Mouse (Mus musculus): ENCODE measurements around the gene Klhl11.

Klhl11 gene

DNA sequence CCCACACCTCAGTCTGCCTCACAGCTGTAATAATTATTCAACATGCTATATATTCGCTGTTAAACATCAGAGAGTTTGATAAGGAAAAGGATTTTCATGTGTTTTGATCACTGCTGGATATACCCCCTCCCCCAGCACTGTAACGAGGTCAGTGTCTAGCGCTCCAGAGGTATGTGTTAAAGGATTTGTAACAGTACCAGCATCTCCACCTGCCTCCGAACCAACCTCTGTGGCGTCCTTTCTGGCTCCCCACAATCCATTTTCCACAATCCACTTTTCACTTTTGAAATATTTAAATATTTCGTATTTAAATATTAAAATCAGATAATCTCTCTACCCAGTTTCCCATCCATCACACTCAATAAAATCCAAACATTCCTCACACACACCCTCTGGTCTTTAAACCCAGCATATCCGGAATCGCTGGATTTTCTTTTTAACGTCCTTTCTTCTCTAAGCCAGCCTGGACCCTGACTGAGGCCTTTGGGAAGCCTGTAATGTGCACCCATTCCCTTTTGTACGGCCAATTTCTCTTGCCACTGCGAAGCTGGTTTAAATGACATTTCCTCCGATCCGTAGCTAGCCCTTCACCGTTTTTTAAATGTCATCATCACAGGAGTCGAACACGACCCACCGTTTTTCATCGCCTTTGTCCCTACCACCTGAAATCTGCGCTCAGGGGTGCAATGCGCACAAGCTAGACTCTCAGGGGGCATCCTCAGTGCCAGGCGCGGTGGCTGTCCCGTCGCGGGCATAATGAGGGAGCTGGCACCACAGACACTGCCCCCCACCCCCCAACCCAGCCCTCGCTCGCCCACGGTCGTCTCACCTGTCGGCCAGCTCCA lies 967 bp downstream of the Klhl11 start:
- DNase-seq (ENCODE audit: low spot score in 2 of 2) = peak; percentile 21

DNA sequence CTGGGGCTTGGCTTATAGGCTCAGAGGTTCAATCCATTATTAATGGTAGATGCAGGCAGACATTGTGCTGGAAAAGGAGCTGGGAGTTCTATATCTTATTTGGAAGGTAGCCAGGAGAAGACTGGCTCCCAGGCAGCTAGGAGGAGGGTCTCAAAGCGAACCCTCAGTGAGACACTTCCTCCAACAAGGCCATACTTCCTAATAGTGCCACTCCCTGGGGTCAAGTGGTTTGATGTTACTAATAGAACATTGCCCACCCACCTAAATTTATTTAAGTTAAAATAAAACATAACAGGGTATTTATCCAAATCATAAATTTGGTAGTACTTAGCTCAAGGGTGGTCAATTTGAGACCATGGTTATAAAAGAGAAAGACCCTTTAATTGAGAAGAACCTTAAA lies 6.7 kb downstream of the Klhl11 start:
- DNase-seq (ENCODE audit: low spot score in 2 of 2) = no peak

DNA sequence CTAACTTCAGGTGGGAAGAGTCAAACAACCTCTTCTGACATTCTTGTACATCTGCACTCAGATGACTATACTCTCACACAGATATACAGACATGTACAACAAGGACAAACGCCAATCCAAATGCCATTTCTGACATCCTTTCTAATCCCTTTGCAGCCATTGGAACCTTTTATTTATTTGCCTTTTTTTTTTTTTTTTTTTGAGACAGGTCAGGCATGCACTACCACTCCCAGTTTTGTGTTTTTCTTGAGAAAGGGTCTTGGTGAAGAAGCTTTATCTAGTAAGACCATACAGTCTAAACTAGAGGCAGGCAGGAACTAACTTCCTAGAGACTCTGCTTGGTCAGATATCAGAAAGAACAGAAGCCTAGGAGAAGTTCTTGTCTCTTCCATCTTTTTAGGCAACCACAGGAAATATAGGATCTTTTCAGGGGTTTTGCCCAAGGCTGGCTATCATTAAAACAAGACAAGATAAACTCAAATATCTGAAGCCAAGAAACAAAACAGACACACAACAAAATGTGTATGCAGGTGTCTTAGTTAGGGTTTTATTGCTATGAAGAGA lies 7.2 kb downstream of the Klhl11 start:
- DNase-seq (ENCODE audit: low spot score in 2 of 2) = no peak

DNA sequence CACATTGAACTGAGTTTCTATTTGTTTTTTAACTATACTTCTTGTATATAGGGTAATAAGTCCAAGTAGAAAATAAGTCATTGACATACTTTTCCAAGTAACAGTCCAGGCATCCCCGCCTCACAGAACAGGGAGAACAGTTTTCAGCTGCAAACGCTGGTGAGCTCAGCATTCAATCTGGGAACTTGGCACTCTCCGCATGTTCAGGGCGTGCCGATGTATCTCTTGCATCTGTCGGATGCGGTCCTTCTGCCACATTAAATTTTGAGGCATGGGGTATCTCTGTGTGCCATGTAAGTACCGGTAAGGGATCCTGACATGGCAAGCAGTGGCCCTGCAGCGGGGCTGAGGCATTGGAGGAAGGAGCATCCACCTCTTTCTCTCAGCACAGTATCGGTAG lies 9.8 kb downstream of the Klhl11 start:
- DNase-seq (ENCODE audit: low spot score in 2 of 2) = peak in 1 of 2 experiments; percentile 33

DNA sequence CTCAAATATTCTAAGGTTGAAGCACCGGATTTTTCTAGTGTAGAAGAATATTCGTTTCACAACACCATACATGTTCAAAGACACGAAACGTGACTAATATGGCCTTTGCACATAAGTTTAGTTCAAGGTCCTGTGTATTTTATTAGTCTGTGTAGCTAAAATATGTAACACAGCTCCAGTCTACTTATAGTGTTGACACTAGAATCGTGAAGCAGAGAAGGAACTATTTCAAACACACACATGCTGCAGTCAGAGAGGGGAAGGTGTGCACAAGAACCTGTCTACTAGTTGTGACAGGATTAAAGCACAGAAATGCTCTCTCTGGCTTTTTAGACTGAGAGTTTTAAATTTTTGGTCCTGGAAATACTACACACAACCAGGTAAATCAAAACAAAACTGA lies 14.8 kb downstream of the Klhl11 start:
- DNase-seq (ENCODE audit: low spot score in 2 of 2) = no peak

DNA sequence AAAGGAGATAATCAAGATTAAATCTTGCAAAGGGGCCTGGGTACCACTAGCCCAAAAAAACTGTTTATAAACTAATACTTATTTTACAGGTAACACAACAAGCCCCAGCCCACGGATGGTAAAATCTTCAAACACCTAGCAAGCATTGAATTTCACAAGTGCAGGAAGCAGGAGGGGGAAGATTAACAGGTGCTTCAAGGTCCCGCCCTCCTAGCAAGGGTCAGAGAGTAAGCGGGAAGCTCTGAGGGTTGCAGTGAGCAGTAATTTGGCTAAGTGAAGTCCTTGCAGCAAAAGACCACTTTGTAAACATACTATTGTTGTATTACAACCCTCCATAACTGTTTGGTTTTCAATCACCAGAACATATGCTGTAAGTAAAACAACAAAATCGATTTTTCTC lies 15.3 kb downstream of the Klhl11 start:
- DNase-seq (ENCODE audit: low spot score in 2 of 2) = no peak

DNA sequence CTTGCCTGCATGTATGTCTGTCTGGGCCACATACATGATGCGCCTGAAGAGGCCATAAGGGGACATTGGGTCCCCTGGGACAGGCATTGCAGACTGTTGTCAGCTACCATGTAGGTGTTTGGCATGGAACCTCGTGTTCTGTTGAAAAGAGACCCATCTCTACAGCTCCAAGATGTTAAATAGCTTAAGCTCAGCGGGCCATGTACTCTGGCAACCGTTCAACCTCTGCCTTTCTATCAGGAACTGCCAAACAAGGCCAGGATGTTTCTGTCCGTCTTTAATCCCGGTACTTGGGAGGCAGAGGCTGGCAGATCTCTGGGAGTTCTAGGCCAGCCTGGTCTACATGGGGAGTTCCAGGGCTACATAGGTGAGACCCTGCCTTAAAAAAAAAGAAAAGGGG lies 29.9 kb downstream of the Klhl11 start:
- no peak for DNase-seq (ENCODE audit: low spot score in 2 of 2)

DNA sequence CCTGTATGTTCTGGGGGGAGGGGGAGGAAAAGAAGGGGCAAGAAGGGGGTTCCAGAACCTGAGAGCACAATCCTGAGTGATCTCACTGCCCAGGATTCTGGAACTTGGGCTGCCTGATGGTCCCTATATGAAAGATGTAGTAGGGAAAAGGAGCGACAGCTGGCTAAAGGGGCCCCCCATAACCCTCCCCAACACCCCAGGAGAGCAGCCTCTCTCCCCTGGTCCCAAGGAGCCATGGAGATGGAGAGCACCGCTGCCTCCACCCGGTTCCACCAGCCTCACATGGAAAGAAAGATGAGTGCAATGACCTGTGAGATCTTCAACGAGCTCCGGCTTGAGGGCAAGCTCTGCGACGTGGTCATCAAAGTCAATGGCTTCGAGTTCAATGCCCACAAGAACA lies 30.7 kb downstream of the Klhl11 start, which contains the start of the genes Nt5c3b and Klhl10:
Nt5c3b (minus strand) TSS at position 12 of the 400 bp plus-strand sequence.
Klhl10 (plus strand) TSS at position 121 of the 400 bp plus-strand sequence.
- DNase-seq (ENCODE audit: low spot score in 2 of 2) = no peak

DNA sequence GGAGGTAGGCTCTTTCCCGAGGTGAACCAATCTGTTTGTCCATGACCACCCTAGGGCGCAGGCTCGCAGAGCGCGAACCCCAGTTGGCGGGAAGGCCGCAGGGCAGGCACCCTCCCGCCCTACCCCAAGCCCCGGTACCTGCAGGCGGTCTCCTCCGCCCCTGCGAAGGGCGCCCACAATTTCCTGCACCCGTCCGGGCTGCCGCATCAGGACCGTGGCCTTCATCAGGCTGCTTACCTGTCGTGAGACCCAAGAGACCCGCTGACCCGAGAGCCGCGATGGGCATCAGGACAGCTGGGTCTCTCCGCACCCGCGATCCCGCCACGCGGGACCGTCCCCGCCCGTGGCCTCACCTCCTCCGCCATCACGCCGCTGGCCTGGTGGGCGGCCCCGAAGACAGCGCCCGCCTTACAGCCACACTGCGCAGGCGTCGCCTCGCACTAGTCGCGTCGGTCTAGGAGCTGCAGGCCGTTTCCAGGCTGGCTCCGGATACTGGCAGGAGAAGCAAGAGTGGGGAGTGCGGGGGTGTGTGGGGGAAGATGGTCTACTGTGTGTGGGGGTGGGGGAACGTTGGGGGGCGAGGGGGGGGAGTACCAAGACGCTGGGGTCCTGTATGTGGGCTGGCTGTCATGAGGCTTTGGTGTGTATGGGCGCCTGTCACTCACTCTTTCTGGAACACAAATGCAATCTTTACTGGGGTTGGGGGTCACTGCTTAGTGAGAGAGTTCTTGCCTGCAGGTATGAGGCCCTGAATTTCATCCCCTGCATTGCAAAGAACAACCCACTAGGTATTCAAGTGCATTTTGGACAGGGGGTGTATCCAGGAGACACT lies 31.6 kb downstream of the Klhl11 start:
- peak; percentile 83 to 84 for DNase-seq (ENCODE audit: low spot score in 2 of 2)

DNA sequence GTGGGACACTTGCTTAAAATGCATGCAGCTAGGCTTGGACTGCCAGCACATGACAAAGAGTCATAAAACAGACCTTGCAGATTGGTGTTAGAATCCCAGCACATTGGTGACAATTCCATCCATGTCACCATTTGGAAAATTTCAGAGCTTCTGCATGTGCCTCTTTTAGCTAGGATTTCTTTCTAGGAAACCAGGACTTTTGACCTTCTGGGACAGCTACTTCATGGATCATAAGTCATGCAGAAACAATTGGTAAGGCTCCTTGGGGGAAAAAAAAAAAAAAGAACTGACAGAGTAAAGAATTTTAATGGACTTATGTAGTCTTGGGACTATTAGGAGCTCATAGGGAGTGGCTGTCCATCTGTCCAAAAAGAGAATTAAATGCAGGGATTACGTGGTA lies 34.6 kb downstream of the Klhl11 start:
- no peak for DNase-seq (ENCODE audit: low spot score in 2 of 2)

DNA sequence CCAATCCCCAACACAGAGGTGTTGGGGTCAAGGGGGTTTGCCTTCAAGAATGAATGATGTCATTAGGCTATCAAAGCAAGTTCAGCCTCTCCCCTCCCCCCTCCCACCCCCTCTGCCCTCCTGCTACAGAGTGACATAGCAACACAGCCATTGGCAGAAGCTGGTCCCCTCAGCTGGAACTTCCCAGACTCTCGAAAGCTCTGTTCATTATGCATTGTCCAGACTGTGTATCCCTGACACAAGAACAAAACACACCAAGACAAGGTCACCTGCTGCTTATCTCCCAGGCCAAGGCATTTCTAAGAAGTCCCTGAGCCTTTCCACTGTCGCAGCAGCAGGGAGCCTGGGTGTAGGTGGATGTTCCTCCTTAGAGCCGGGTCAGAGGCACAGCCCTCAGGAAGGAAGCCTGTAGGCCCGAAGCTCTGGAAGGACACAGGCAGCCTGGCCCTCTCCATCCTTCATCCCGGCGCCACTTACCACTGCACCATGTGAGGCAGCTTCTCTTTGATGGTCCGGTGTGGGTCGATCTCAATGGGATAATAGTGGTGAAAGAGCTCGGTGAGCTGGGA lies 36.8 kb downstream of the Klhl11 start:
- no peak for DNase-seq (ENCODE audit: low spot score in 2 of 2)

DNA sequence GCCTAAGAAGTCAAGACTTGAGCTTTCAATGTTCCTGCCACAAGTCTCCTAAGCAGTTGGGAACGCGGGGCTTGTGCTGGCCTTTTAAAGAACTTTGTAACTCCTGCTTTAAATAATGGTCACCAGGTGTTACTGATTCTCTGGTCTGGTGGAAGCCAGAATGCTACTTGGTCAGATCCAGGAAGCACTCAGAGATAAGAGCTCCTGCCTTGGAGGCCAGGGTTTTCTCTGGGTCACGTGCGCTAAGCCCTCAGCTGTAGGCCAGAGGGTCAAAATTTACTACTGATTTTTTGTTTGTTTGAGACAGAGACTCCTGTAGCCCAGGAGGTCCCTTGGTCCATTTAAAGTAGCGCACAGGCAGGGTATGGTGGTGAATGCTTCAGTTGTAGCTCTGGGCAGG lies 40.5 kb downstream of the Klhl11 start:
- DNase-seq (ENCODE audit: low spot score in 2 of 2) = no peak

DNA sequence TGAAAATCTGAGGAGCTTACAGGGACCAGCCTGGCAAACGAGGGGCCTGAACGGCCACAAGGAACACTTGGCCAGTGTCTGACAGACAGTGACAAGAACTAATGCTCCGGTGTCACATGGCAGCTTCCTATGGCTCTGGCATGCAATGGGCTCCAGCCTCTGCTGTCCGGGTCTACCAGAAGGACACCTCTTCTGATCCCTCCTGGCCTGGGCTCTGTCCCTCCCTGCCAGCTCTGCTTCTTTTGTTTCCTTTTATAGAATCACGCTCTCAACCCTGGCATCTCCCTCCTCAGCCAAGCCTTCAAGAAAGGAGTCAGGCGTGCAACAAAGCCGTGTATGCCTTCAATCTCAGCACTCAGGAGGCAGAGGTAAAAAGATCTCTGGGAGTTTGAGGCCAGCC lies 42.5 kb downstream of the Klhl11 start:
- DNase-seq (ENCODE audit: low spot score in 2 of 2) = no peak

DNA sequence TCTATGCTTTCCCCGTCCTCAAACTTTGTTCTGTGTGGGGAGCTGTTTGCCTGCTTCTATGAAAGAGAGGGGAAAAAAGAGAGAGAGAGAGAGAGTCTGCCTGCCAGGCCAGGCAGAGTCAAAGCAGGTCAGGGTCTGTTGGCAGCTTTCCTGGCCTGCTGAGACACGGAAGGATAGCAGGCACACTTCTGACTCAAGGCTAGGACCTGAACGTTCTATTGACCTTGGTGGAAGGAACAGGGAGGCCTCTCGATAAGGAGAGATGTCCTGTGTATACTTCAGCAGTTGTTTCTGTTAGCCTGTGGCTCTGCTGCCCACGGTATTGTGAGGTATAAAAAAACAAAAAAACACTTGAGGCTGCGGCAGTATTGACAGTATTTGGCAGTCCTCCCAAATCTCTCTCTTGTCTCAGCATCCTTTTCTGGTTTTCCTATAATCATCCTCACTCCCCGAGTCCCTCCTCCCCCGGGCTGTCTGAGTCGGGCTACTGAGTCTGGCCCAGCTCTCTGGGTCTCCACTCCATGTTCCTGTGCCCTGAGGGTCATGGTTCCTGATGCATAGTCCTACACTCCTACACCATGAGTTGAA lies 43.8 kb downstream of the Klhl11 start:
- DNase-seq (ENCODE audit: low spot score in 2 of 2) = no peak

DNA sequence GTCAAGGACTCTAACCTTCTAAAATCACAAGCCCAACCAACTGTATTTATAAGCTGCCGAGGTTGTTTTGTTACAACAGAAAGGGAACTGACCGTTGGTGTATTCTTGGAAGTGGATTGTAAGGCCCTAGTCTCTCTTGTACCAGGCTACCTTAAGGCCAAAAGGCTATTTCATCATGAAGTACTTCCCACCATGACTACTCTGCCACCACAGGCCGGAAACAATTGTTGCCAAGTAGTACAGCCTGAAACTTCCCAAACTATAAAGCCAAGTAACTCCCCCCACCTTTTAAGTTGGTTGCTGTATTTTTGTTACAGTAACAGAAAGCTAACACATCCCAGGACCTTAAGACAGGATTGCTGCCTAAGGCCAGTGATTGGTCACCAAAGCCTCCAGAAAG lies 45.7 kb downstream of the Klhl11 start:
- DNase-seq (ENCODE audit: low spot score in 2 of 2) = no peak

DNA sequence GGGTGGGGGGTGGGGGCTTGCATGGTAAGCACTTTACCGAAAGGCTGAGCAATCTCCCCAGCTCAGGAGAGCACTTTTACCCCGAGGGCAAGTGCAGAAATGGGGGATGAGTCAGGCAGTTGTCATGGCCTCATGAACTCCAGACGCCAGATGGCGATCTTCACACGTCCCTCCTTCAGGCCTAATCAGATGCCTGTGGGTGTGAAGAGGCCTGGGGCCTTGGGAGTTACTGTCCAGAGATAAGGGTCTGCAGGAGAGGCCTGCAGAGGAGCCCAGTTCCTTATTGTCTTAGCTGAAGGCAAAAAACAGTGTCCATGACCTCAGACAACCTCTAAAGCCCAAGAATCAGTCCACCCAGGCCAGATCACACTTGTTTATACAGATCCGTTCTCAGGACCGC lies 46.7 kb downstream of the Klhl11 start:
- DNase-seq (ENCODE audit: low spot score in 2 of 2) = peak; percentile 71 to 82

DNA sequence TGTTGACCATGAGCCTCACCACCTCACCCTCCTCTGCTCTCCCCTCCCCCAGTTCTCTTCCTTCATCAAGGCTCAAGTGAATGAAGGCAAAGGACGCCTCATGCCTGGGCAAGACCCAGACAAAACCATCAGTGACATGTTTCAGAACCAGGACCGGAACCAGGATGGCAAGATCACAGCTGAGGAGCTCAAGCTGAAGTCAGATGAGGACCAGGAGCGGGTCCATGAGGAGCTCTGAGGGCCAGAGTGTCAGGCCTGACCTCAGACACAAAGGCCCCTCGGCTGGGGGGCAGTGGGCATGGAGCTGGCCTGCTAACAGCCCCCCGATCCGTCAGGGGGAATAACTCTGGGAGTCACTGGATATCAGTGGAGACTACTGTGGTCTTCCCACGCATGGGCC lies 48.7 kb downstream of the Klhl11 start:
- no peak for DNase-seq (ENCODE audit: low spot score in 2 of 2)

DNA sequence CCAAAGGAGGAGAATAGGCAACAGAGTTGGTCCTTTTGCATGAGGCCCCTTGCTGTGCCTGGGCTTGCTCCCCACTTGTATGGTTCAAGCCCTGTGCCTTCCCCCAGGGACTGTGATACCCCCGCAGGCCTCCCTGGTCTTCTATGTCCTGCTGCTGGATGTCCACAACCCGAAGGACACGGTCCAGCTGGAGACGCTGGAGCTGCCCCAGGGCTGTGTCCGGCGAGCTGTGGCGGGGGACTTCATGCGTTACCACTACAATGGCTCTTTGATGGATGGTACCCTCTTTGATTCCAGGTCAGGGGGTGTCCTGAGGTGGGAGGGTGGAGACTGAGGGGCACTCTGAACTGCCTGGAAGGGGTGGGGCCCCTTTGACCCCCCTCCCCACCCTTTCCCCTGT lies 51.0 kb downstream of the Klhl11 start:
- DNase-seq (ENCODE audit: low spot score in 2 of 2) = no peak

DNA sequence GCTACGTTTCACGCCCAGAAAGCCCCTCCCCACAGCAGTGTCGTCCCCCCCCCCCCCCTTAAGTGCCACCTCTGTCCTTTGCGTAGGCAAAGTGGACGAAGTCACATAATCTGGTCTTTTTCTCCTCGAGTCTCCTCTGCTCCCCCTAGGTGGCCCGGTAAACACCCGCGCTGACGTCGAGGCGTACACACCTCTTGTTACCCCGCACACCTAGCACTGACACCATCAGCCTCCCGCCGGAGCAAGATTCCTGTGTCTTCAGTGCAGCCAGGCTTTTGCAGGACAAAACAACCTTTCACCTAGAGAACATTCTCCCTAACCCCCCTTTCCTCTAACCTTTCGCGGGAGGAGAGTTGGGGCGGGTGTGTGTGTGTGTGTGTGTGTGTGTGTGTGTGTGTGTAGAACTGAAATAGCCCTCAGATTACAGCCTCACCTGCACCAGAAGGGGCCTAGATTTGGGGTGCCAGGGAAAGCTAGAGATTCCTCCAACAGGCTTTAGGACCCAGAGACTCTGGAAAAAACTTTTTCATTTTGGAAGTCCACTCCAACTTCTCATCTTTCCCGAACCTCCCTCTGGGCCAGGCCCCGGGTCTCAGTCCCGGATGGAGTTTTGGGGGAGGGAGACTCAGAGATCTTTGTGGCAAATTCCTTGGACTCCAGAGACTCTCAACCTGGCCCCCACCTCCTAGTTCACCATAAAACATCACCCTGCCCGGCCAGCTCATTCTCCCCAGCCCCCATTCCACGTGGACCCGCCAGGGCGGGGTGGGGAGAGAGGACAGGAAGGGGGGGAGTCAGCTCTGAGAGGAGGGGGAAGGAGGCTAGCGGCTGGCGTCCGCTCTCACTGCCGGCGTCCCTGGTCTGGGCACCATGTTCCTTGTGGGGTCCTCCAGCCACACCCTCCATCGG lies 57.4 kb downstream of the Klhl11 start, which contains the start of gene Fkbp10:
Fkbp10 (plus strand) TSS at position 784 of the 909 bp plus-strand sequence.
- no peak for DNase-seq (ENCODE audit: low spot score in 2 of 2)

Data from right cerebral cortex, adult 2 months (tissue).